Mouse (Mus musculus) layer of hippocampus, adult 2 months (tissue): ENCODE results near the gene Ino80. TPM values are rescaled to one million over a fixed set of nuclear protein-coding genes. Genes with fewer than 3 reads are reported as not detected.

ENCODE experiments used
- DNase-seq, 2 experiments: peaks; one replicate each; pipeline ENCODE4 v3.0.0; 2022; ENCODE audit warnings: low spot score in 2 of 2
- H3K27ac ChIP-seq: fragments of 200-600 bp; 2 replicates; pipeline ENCODE4 v1.8.1; 2022
- H3K4me3 ChIP-seq: fragments of 200-600 bp; 2 replicates; pipeline ENCODE4 v1.8.1; 2022; ENCODE audit warnings: mild to moderate bottlenecking
- CTCF ChIP-seq: fragments of 200-600 bp; conservative IDR thresholded peaks from 2 replicates; pipeline ENCODE4 v1.8.1; 2022; ENCODE audit warnings: antibody characterized with exemption, mild to moderate bottlenecking, moderate library complexity
- total RNA-seq, 2 experiments: library from RNA; stranded (reverse); gene quantifications; 2 replicates each; pipeline ENCODE4 v1.2.3; 2021

Gene Ino80
- total RNA-seq, 2 experiments from 2014 or later, result 21.0 to 21.6 TPM

GRCm38 (mm10) chr2:119334964-119335525 is 142.4 kb downstream of the Ino80 start:
- Histone ChIP-seq H3K4me3 (no peak overlapping the region), H3K27ac (no peak overlapping the region)
- TF ChIP-seq CTCF, result no peak
- DNase-seq, result no peak

GRCm38 (mm10) chr2:119334135-119334534 is 143.4 kb downstream of the Ino80 start:
- no peak for TF ChIP-seq CTCF
- DNase-seq, result no peak
- no peak overlapping the region for H3K4me3 ChIP-seq
- no peak overlapping the region for H3K27ac ChIP-seq

GRCm38 (mm10) chr2:119332177-119332661 is 145.3 kb downstream of the Ino80 start:
- H3K4me3 ChIP-seq, result no peak overlapping the region
- TF ChIP-seq CTCF, result no peak
- no peak for DNase-seq
- H3K27ac ChIP-seq, result no peak overlapping the region

GRCm38 (mm10) chr2:119330795-119331194 is 146.7 kb downstream of the Ino80 start:
- no peak for DNase-seq
- Histone ChIP-seq H3K4me3 (no peak overlapping the region), H3K27ac (no peak overlapping the region)
- TF ChIP-seq CTCF, result no peak

GRCm38 (mm10) chr2:119329123-119329817 is 148.2 kb downstream of the Ino80 start:
- DNase-seq, result no peak
- H3K27ac ChIP-seq, result no peak overlapping the region
- no peak overlapping the region for H3K4me3 ChIP-seq
- TF ChIP-seq CTCF, result no peak

GRCm38 (mm10) chr2:119328546-119328945 is 148.9 kb downstream of the Ino80 start:
- Histone ChIP-seq H3K4me3 (peak overlapping the region; percentile 58; the same call in 1 of the 2 replicates), H3K27ac (no peak overlapping the region)
- no peak for TF ChIP-seq CTCF
- no peak for DNase-seq

GRCm38 (mm10) chr2:119327942-119328526 is 149.5 kb downstream of the Ino80 start:
- DNase-seq, result no peak
- Histone ChIP-seq H3K4me3 (peak overlapping the region; percentile 58), H3K27ac (peak overlapping the region; percentile 49; the same call in 1 of the 2 replicates)
- TF ChIP-seq CTCF, result no peak

- no peak for DNase-seq
- peak overlapping the region; percentile 49; the same call in 1 of the 2 replicates for H3K27ac ChIP-seq
These were observed 150.4 kb downstream of the Ino80 start for GRCm38 (mm10) chr2:119327102-119327480.

GRCm38 (mm10) chr2:119326161-119327101 is 151.1 kb downstream of the Ino80 start:
- DNase-seq, result no peak
- peak overlapping the region; percentile 58 for H3K4me3 ChIP-seq
- TF ChIP-seq CTCF, result no peak
- peak overlapping the region; percentile 49 for H3K27ac ChIP-seq

More at GRCm38 (mm10) chr2:119327102-119327480, 150.4 kb downstream of the Ino80 start:
- peak overlapping the region; percentile 58 for H3K4me3 ChIP-seq
- TF ChIP-seq CTCF, result peak; percentile 67

GRCm38 (mm10) chr2:119325568-119326143 is 151.8 kb downstream of the Ino80 start, which contains the start of gene Dll4:
Dll4 (plus strand) TSS chr2:119325784.
- peak; percentile 63 for TF ChIP-seq CTCF
- no peak for DNase-seq
- Histone ChIP-seq H3K4me3 (peak within 1 kb of the TSS; percentile 58), H3K27ac (peak within 1 kb of the TSS; percentile 49)

GRCm38 (mm10) chr2:119324576-119325318 is 152.7 kb downstream of the Ino80 start:
- Histone ChIP-seq H3K27ac (no peak overlapping the region), H3K4me3 (peak overlapping the region; percentile 58)
- TF ChIP-seq CTCF, result no peak
- DNase-seq, result no peak
